Mouse (Mus musculus) ovary, adult 18-20 months (tissue): ENCODE data around the gene Gm11361.

Source experiments
- DNase-seq: peaks from one replicate; pipeline ENCODE4 v3.0.0; 2022; ENCODE audit warnings: low spot score, mixed read lengths

Gene Gm11361

GRCm38 (mm10) chr13:28257228-28257627, at the start of gene Gm11361:
TSS of gene Gm11361 (plus strand) at chr13:28257528.
- DNase-seq = no peak

- DNase-seq = no peak
Observed at GRCm38 (mm10) chr13:28264399-28264798, 7.1 kb downstream of the Gm11361 start.

- DNase-seq = no peak
Observed at GRCm38 (mm10) chr13:28287368-28287767, 30.0 kb downstream of the Gm11361 start.

- no peak for DNase-seq
Observed at GRCm38 (mm10) chr13:28294272-28294671, 36.9 kb downstream of the Gm11361 start.

- DNase-seq = no peak
Observed at GRCm38 (mm10) chr13:28294757-28295361, 37.5 kb downstream of the Gm11361 start.

- DNase-seq = no peak
Observed at GRCm38 (mm10) chr13:28295492-28295891, 38.2 kb downstream of the Gm11361 start.

- DNase-seq = no peak
Observed at GRCm38 (mm10) chr13:28297098-28297497, 39.8 kb downstream of the Gm11361 start.

- DNase-seq = no peak
Observed at GRCm38 (mm10) chr13:28297577-28297976, 40.2 kb downstream of the Gm11361 start.
